Mouse (Mus musculus) layer of hippocampus, postnatal 36 days (tissue): ENCODE measurements around the gene 1600014C10Rik. TPM values are rescaled to one million over a fixed set of nuclear protein-coding genes. Genes with fewer than 3 reads are reported as not detected.
A peak's percentile ranks its signal among the peaks of the same experiment; 100 is the strongest.

Experiments used
- DNase-seq, 2 experiments: peaks; one replicate each; pipeline ENCODE4 v3.0.0; 2022
- total RNA-seq, 2 experiments: library from RNA; stranded (reverse); gene quantifications; 2 replicates each; pipeline ENCODE4 v1.2.3; 2021

The 1600014C10Rik gene
- 10 to 100 TPM; 25.7 to 26.3 TPM for total RNA-seq

DNA sequence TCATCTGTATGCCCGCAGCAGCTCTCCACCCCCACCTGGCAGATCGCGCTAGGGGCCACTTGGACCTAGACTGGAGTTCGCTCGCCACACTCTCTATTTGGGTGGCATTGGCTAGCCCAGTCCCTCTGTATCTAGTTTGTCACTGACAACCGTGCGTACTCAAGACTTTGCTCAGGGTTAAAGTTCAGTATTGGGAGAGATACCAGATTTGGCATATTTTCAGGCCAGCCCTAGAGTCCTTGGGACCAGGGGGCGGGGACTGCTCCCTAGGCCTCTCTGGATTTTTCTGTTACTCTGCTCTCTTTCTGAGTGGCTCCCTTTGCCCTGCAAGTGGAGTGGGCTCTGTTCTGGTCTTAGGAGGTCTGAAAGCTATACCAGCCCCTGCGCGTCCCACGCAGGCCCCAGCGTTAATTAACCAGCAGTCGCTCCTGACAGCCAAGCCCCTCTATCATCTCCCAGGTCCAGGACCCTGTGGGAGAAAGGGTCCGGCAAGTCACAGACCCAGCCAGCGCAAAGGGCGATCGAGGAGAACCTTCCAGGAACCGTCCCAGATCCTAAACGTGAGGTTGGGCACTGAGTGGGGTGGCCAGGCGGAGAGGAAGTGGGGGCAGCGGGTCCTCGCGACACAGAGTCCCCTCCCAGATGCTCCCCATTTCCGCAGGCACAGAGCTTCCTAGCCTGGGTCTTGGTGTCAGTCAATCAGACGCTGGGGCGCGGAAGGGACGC is at the start of gene 1600014C10Rik:
1600014C10Rik (plus strand) TSS at position 256 of the 726 bp plus-strand sequence.
- peak in 1 of 2 experiments; percentile 38 for DNase-seq

DNA sequence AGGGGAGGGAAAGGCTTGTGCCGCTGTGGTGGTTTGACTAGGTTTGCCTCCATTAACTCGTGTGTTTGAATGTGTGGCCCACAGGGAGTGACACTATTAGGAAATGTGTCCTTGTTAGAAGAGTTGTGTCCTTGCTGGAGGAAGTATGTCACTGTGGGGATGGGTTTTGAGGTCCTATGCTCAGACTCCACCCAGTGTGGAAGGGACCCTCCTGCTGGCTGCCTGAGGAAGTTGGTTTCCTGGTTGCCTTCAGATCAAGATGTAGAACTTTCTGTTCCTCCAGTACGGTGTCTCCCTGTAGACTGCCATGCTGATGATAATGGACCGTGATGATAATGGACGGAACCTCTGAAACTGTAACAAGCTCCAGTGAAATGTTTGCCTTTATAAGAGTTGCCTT is 48.5 kb upstream of the 1600014C10Rik start:
- no peak for DNase-seq

DNA sequence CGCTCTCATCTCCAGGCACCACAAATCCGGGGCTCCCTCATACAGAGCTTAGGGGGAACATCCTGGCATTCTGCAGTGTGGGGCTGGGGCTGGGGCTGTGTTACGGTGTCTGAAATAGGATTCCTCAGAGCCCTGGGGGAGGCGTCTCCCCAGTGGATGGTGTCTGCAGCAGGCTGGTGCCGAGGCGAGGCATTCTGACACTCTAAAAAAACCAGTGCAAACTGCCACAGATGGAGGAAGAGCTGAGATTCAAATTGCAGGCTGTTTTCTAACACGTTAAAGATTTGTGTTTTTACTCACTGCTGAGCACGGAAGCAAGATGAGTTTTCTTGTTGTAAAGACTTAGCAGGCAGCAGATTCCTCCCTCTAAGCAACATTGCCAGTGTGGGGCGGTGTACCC is 42.7 kb upstream of the 1600014C10Rik start:
- peak; percentile 27 to 29 for DNase-seq

DNA sequence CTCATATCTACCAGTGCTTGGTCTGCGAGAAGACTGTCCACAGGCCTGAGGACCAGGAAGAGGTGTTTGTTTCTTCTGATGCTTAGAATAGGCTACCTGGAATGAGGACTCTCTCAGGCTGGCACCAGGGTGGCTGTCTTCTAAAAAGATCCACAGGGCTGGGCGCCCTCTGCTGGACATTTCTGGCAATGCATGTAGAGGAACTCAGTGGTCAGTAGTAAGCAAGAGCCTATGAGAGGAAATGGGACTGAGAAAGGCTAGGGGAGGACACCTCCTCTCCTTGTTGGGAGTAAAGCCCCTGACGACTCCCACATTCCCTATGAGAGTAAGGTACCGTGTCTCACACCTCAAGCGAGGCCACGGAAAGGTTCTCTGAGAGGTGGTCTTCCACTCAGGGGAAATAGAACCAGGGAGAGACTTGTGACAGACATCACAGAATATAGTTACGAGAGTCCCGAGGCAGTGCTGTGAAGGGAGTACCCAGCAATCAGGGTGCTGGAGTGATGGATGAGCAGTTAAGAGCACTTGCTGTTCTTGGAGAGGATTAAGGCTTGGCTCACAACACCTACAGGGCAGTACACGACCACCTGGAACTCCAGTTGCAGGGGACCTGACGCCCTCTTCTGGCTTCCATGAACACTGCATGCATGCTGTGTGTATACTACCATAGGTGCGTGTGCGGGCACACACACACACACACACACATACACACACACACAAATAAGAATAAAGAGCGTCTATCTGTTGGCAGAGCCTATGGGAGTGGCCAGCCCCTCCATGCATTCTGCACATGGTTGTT is 41.1 kb upstream of the 1600014C10Rik start:
- peak; percentile 68 to 79 for DNase-seq

DNA sequence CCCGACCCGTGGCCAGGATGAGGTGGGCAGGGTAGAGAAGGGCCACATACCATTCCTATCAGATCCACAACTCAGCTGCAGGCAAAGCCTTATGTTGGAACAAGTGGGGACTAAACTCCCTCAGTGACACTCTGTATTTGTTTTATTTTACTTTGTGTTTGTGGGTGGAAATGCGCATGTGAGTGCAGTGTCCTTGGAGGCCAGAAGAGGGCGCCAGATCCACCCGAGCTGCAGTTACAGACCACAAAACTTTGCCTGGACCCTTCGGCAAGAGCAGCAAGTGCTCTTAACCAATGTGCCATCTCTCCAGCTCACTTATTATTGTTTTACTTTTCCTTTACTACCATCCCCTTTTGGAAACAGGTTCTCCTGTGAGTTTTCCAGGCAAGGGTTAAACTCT is 35.5 kb upstream of the 1600014C10Rik start:
- DNase-seq = no peak

DNA sequence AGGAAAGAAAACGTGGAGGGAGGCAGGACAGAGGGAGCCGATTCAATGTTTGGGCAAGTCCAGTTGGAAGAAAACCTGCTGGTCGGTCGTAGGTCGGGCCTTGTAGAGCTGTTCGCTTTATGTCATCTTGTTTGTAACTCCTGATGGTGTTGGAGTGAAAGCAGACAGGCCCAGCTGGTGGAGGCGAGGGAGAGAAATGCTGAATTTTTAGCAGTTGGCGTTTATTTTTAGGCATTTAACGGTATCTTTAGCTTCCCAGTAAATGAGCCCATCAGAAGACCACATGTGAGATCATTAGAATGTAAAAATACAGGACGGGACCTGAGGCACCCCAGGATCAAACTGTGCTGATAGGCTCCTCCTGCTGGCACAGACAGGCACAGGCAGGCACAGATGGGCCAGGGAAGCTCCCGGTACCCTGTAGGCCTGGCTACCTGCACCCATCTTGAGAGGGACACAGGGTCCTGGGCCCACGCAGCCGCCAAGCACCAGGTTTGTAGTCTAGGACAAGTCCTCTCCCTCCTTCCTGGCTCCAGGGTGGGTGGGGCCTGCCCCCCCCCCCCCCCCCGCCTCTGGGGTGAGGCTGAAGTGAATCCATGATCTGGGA is 31.2 kb upstream of the 1600014C10Rik start:
- peak; percentile 14 to 28 for DNase-seq

DNA sequence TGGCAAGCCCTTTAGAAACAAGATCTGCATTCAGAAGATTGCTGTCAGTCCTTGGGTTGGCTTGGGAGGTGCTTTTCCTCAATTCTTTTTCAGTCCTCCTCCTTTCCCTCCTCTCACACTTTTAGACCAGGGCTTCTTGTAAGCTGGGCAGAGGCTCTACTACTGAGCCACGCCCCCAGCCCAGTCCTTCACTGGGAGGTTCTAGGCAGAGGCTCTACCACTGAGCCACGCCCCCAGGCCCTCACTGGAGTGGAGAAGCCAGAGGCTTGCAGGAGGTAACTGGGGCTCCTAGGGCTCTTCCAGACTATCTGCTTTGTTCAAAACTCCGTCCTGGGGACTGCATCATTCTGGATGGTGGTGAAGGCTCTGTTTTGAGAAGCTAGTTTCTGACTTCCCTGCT is 30.4 kb upstream of the 1600014C10Rik start:
- DNase-seq = no peak

DNA sequence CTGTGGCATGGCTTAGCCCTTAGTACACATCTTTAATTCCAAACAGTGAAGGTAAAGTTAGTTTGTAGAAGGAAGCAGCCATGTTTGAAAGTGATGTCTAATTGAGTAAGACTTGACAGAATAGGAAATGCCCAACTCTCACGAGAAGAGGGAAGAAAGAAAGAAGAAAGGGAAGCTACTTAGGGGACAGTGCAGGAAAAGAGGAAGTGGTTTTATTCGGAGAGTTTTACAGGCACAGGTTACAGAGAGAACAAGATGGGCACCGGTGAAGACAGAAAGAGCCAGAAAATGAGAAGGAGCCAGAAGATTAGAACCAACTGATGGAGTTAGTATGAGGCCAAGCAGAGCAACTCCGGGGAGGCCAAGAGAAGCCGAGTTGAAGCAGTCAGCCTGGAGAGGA is 27.2 kb upstream of the 1600014C10Rik start:
- DNase-seq = no peak

DNA sequence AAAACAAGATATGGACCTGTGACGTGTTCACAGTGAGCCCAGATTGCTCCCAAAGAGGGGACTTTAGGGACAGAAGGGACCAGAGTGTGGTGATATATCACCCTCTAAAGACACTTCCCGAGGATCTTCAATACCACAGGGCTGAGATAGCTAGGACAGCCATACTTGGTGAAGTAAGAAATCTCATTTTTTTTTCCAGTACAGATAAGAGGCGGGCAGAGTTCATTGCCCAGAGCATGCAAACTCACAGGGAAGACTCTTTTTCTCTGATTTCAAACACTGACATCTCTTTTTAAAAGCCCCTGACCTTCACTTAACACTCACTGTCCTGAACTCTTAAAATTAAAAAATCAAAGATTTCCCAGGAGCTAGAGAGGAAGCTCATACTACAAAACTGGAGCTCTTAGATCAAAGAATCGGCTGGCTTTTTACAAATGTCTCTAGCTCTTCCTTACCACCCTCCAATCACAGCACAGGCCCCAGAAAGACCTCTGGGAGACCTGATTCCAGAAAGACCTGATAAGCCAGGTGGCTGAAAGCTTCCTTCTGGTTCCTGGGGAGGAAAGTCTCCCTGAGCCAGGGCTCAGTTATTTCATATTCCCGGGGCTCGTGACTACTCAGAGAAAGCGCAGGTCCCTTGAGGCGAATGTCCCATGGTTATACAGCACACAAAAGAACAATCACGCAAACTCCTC is 24.1 kb upstream of the 1600014C10Rik start:
- no peak for DNase-seq

DNA sequence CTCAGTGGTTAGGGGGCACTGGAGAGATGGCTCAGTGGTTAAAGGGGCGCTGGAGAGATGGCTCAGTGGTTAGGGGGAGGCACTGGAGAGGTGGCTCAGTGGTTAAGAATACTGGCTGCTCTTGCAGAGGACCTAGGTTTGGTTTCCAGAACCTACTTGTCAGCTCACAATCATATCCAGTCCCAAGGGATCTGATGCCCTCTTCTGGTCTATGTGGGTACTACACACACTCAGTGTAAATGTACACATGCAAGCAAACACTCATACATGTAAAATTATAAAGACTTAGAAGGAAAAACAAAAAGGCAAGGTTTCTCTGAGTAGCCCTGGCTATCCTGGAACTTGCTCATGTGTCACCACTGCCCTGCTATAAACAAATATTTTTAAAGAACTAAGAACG is 21.6 kb upstream of the 1600014C10Rik start:
- no peak for DNase-seq

DNA sequence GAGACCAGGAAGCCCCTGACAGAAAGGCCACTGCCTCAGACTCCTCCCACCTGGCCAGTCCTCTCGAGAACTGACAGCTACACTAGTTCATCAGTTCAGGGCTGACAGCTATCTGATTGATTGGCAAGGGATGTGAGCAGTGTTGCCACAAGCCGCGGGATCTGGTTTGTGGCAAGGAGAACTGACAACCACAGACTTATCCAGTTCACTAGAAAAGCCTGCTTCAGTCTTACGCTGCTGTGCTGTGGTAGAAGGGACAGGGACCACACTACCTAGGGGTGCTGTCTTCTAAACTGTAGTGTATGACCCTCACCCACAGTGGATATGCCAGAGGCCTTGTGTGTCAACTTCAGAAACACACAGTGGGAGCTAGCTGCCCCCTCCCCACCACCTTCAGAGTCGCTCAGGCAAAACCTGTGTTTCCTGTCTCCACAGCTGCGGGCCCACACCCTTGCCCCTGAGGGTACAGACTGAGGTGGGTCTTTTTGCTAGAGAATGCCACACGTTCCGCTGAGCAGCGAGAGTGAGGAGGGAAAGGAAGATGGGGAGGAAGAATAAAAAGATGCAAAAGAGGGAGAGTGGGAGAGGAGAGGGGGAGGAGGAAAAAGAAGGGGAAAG is 19.5 kb upstream of the 1600014C10Rik start:
- no peak for DNase-seq

DNA sequence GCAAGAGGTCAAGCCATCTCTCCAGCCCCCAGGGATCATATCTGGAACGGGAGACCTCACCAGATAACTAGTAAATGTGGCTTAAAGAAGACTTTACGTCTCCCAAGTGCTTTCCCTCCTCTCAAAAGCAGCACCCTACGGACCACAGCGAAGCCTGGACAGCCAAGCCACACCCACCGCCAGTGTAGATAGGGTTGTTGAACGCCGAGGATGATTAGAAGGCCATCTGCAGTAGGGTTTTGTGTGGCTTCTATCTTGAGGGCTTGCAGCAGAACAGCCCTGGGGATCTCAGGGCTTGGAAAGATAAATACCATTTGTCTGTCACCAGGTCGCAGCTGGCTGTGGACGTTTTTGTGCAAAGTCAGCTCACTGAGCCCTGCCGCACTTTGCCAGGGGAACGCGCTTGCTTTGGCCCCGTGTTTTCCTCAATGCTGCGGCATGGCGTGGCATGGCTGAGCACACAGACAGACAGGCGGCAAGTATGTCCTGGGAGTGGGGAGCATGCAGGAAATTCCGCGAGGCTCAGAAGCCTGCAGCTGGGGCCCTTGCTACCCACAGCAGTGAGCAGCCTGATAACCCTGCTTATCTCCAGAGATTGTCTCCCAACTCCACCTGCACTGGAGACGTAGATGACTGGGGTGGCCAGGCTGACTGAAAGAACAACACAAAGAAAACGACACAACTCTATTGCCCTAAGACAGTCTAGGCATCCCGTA is 15.9 kb upstream of the 1600014C10Rik start:
- no peak for DNase-seq

DNA sequence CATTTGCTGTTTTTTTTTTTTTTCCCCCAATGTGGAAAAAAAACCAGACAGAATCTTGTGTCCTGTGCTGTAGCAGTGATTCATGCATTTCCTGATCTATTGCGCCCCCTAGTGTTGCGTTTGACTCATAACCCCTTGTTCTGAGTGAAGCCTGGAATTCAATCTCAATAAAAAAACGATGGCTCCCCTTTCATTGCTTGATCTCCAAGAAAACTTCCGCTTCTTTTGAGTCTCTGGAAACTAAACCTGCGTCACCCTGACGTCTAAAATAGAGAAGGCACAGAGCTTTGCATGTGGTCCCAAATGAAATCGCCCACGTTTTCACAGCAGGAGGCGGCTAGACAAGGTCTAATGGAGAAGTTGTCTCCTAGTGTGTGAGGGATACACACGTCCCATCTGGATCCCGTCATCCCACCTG is 15.3 kb upstream of the 1600014C10Rik start:
- DNase-seq = peak in 1 of 2 experiments; percentile 65

DNA sequence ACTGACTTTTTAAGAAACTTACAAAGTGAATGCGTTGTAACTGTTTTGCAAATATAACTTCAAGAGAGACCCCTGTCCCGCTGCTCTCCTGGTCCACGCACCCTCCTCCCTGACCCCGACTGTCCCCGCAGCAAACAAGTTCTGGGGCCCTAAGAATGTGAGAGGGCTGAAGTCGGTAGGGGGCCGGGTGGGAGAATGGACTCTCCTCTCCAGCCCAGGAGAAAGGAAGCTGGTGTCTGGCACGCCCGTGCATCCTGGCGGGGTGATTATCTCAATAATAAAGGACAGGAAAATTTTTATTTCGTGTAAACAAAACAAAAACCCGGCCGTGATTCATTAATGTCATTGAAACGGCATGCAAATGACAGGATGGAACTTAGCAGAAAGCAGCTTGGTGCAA is 9.1 kb upstream of the 1600014C10Rik start:
- no peak for DNase-seq

DNA sequence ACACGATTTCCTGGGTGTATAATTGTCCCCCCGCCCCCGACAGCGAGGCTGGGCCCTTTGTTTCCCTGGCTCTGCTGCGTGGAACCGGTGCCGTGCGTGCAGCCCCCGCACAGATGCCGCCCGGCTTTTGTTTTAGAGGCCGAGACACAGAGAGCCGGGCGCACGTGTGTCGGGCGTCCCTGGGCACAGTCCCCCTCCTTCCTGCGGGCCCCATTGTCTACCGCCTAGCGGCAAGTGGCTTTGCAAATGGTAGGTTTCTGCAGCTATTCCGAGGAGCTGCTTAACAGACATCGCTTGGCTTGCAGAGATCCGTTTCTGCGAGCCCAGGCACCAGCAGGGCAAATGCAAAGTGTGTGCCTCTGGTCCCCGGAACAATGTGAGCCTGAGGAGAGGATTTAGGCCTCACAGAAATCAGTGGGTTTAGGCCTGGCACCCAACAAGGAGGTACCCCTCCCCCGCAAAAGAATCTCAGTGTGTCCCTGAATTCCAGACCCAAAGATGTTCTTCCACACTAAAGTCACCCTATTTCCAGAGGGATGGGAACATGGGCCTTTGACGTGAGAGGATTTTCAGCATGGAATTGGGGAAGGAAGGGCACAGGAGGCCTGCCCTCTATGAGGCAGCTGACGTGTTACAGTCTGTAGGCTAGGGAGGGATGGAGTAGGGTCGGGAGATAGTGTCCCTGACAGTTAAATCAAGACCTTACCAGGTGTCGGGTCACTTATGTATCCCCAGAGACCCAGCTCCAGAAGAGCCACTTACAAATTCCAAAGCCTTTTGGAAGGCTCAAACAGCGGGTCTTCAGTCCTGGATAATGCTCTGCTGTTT is 8.5 kb upstream of the 1600014C10Rik start:
- DNase-seq = peak; percentile 56 to 65

DNA sequence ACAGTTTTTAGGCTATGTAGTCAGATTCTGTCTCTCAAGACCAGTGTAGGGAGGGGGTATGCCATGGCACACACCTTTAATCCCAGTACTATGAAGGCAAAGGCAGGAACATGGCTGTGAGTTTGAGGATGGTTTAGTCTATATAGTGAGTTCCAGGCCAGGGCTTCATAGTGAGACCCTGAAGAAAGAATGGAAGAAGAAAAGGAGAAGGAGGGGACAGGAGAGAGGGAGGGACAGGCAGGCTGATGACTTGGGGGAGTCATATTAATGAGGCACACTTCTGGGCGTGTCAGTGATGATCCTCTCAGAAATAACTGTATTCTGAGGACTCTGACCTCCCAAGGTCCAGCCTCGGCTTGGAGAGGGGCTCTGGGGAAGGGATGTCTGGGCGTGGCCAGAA is 7.0 kb upstream of the 1600014C10Rik start:
- DNase-seq = no peak

DNA sequence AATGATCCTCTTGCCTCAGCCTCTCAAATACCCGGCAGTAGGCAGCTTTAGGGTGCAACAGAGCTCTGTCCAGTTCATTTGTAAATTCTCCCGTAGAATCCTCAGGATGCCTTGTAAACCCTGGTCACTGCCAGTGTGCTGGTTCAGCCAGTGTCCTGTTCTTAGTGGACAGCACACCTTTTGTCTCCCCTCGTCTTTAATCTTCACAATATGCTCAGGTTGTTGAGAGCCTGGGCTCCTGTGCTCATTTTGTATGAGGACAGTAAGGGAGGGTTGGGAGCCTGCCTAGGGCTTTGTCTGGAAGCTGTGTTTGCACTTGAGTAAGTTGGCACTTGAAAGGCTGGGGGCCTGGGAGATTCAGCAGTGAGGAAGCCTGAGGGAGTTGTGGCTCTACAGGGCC is 3.1 kb upstream of the 1600014C10Rik start:
- DNase-seq = no peak

DNA sequence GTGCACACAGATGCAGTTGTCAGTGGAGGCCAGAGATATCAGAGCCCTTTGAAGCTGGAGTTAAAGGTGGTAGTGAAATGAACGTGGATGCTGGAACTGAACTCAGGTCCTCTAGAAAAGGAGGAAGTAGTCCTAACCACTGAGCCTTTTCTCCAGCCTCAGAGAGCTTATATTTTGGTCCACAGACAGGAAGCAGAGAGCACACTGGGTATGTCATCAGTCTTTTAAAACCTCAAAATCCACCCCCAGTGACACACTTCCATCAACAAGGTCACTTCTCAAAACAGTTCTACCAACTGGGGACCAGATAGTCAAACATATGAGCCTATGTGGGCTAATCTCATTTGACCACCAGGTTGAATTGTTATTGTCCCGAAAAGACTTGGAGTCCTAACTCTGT is 1.7 kb upstream of the 1600014C10Rik start:
- DNase-seq = no peak

DNA sequence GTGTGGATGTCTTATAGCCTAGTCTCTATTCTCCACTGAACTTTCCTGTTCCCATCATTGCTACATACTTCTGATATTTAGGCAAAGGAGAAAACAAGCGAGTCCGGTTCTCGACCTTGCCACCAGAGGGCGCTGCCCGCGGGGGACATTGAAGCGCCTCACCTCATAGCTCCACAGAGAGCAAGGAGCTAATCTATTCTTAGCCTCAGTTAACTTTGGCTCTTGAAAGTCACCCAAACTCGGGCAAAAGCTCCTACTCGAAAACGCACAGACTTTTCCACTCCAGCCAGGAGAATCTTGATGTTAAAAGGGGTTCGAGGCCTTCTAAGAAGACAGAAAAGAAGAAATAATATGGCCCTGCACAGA is 438 bp upstream of the 1600014C10Rik start:
- peak; percentile 74 to 81 for DNase-seq

DNA sequence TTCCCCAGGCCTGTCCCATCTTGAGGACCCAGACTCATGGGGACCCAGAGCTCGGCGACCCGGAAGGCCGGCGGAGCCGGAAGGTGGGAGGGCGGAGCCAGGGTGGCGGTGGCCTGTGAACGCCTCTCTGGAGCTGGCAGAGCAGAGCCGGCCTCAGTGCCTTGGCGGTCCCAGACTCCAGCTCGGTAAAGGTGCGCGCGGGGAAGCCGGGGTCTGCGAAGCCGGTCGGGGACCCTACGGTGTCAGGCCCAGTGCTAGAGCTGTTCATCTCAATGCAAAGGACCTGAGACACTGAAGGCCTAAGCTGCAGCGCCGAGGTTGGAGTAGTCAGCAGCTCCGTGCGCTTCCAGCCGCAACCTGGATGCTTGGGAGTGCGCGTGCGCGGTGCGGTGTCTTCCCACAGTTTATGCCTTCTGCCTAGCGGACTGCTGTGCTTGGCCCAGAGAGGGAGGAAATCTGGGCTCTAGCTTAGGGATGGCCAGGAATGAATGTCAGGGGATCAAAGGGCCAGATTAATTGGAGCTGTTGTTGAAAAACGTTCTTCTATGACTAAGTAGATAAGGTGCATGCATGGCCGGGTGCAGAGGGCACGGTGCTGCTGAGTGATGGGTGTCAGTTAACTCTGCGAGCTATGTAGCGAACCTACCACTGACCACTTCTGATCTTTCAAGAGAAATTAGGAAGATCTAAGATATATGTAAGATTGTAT is 846 bp downstream of the 1600014C10Rik start:
- DNase-seq = peak; percentile 88 to 90
